Mouse (Mus musculus): ENCODE measurements around the gene Rbks.

Rbks gene

DNA sequence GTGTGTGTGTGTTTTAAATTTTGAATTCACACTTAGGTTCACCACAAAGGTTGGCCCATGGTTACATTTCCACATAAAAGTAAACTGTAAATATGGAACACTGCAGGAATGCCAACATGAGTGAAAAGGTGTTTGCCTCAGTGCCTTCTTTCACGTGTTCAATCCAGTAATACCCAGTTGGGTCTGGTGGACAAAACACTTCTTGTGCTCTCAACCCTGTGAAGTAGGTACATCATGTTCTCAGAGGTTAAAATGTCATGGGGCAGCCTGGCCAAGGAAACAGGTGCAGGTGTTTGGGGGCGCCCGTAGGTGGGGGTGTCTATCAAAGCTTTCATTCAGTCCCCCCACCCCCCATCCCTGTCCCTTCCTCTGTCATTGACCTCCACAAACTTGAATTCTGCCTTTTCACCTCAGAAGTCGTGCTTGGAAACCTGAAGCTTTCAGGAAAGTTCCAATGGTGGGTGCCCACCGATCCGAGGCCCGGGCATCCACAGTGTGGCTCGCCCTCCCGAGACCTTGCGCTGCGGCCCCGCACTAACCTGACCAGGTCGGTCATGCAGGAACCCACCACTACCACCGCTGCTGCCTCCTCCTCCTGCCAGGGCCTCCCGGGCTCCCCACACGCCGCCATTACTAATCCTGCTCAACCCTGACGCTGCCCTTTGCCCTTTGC, at the start of gene Rbks:
Rbks (minus strand) TSS at position 657 of the 673 bp plus-strand sequence.
- no peak for DNase-seq (ENCODE audit: low spot score in 2 of 2)

DNA sequence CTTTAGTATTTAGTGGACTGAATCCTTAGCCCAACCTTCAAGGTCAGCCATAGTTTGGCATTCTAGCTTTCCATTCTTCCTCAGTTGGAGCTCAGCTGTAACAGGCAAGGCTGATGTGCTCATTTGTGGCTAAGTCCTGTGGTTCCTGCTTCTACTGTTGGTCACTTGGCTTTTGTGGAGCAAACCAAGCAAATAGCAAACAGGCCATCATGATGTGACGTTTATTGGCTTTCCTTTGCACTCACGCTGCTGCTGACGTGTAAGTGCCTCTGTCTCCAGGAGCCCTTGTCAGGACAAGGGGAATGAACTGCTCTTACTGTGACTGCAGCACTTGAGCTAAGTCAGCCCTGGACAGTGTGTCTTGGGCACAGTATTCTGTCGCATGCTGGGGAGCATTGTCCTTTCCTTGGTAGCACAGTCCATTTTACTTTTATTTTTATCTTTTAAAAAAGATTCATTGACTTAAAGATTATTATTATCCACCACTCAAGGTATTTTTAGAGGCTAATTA, 45.1 kb upstream of the Rbks start:
- no peak for DNase-seq (ENCODE audit: low spot score in 2 of 2)

DNA sequence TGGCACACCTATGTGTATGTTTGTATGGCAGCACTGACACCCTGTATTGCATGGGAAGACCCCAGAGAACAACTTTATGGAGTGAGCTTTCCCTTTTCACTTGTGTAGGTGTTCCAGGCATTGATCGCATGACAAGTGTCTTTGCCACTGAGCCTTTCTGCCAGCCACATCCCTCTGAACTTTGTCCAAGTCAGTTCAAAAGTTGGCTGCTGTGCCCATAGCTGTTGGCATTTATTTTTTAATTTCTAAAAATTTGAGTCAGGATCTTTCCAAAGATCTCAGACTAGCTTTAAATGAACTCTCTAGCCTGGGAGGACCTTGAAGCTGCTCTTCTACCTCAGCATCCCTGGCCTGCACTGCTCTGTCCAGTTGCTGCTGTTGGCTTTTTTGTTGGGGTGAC, 44.5 kb upstream of the Rbks start:
- no peak for DNase-seq (ENCODE audit: low spot score in 2 of 2)

DNA sequence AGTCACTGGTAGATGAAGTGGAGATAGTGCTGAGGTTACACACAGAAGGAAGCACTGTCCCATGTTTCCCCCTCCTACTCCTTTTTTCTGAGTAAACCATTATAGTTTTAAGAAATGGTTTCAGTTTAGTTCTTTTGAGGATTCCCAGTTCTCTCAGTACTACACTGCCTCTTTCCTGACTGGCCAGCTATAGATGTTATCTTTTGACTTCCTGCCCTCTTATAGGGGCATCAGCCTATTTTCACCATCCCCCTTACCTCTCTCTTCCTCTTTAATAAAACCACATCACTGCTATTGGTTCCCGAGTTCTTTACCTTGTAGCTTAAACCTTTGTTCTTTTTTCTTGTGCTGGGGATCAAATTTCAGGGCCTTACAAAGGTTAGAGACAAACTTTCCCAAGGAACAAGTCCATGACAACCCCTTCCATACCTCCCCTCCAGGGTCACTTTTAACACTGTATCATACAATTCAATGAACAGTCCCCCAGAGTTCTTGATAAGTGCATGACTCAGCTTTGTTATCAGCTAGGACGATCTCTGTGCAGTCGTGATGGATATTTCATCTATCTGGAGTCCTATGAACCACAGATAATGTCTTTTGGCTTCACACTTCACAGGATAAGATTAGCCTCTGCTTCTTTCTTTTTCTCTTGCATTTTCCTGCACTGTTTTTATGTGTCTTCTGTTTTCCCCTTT, 35.4 kb upstream of the Rbks start:
- DNase-seq (ENCODE audit: low spot score in 2 of 2), result no peak

DNA sequence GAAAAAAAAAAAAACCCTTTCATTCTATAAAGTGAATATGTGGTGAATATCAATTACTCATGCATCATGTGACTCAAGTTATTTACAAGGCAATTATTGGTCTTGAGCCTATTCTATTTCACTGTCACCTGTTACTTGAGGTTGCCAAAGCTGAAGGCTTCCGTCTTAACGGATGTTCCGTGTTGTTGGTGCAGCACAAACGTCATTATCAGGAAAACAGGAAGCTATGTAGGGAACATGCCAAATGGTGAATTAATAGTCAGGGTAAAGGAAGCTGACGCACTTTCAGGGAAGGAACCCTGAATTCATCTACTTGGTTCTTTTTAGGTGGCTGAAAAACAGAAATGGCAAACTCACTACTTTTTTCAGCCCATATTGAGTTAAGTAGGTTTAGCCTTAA, 30.0 kb upstream of the Rbks start:
- no peak for DNase-seq (ENCODE audit: low spot score in 2 of 2)

DNA sequence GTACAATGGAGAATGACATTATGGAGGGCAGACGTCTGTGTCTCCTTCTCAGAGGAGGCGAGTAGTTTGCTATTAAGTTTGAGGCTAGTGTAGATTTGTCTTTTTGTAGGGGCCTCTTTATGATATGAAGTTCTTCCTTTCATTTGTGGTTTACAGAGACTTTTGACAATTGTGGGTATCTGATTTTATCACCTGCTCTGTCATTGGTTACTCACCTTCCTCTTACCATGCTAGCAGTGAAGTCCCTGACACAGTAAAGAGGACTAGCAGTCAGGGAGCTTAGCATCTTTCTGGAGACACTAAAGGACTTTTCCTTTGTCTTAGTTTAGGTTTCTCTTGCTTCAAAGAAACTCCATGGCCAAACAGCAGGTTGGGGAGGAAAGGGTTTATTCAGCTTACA, 28.5 kb upstream of the Rbks start:
- DNase-seq (ENCODE audit: low spot score in 2 of 2), result no peak

DNA sequence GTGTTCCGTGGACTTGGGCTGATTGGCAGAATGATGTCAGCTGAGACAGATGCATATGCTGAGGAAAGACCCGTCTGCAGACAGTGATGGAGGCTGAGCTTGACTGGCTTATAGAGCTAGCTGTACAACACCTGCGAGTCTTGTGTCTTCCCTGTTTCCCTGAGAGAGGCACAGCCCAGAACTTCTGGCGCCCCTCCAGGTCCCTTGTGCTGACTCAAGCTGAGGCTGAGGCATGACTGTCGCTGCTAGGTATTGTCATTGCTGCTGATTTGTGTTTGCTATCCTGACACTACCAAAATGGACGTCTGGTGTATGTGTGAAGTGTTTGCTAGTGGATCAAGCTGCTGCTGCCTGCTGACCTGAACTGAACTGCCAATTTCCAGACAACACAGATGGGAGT, 27.1 kb upstream of the Rbks start:
- no peak for DNase-seq (ENCODE audit: low spot score in 2 of 2)

DNA sequence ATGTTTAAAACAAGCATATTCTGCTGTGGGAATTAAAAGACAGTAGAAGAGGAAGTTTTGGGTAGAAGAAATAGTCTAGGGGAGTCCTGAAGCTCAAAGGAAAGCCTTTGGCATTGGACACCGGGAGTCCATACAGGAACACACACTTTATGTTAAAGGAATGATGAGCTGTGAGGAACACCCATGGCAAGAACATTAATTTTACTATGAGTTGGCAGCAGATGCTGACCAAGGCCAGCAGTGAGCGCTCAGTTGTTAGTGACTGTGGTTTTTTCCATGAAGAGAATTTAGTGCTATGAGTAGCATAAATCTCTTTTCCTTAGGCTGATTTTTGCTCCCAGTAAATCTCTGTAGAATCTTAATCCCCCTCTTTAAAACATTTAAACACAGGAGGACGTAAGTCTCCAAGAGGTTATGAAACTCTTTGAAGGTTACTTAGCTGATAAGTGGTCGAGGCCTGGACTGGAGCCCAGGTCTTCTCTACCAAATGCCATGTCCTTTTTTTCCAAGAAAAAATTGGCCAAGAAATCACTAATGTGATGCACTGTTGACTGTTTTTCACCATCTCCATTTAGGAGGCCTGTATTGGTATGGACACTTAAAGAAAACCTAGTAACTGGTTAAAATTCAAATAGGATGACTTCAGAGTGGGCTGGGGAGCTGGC, 18.2 kb upstream of the Rbks start:
- no peak for DNase-seq (ENCODE audit: low spot score in 2 of 2)

DNA sequence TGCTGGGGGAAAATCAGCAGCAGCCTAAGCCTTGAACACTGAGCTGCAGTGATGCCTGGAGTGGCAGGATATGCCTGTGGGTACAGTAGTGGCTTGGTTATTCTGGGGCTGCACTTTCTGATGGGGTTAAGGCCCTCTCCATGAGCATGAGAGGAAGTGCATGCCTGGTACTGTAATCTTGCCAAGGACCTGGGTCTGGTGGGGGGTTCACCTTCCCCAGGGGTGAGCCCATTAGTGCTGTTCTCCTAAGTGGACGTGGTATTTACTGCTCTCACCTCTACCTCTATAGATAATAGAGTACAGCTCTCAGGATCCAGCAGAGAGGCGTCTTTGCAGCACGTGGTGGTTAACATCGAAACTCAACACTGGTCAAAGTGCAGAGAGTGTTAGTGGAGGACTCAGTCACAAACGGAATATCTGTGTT, 16.4 kb upstream of the Rbks start:
- no peak for DNase-seq (ENCODE audit: low spot score in 2 of 2)

DNA sequence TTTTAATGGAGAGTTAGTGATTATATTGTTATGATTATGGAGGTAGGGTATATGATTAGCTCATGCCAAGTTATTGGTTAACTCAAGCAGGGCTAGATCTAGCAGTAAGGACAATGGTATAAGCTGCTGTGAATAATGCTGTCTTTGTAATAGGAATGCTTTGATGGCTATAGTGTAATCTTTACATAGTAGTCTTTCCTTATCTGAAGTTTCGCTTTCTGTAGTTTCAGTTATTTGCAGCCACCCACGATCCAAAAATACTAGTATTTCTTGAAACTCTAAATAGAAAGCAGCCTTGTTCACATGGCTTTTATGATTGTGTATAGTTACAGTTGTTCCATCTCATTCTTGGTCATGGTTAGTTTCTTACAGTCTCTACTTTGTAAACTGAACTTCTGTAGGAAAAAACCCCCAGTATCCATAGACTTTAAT, 15.9 kb upstream of the Rbks start:
- no peak for DNase-seq (ENCODE audit: low spot score in 2 of 2)

DNA sequence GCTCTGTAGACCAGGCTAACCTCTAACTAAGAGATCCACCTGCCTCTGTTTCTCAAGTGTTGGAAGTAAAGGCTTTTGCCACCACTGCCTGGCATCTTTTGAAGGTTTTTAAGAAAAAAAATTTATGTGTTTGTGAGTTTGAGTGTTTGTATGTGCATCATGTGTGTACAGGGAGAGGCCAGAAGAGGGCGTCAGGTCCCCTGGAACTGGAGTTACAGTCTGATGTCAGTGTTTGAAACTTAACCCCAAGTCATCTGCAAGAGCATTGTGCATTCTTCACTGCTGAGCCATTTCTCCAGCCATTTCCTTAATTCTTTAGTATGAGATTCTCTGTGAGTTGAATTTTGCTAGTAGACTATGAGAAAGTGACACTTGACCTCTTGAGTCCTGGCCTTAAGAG, 12.0 kb upstream of the Rbks start:
- DNase-seq (ENCODE audit: low spot score in 2 of 2), result no peak

DNA sequence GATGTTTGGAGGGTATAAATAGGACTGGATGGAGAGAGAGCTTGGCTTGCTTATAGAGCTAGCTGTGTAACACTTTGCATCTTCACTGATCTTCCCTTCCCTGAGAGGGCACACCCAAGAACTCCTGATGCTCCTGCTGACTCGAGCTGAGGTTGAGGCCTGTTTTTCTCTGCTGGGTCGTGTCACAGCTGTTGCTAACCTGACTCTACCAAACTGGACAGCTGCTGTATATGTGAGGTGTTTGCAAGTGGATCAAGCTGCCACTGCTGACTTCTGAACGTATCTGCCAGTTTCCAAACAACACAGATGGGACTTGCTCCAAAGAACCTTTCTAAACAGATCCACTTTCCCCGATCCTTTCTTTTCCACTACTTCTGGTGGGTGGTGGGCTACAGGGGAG, 9.4 kb upstream of the Rbks start:
- no peak for DNase-seq (ENCODE audit: low spot score in 2 of 2)

DNA sequence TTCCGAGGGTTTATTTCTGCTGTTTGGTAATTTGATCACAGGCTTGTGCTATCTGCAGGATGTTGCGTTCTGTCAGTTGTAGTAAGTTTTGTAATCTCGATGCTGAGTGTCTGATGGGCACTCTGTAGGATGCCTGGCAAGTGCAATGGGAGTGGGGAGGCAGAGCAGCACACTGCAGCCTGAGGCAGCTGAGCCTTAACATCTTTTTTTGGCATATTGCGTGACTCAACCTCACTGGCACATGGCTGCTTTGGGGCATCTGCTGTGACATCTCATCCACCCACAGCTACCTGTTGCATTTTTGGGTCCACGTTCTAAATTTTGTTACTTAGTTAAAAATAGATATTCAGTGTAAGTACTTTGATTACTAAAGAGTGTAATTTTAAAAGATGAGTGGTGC, 7.5 kb upstream of the Rbks start:
- DNase-seq (ENCODE audit: low spot score in 2 of 2), result peak; percentile 15 to 34

DNA sequence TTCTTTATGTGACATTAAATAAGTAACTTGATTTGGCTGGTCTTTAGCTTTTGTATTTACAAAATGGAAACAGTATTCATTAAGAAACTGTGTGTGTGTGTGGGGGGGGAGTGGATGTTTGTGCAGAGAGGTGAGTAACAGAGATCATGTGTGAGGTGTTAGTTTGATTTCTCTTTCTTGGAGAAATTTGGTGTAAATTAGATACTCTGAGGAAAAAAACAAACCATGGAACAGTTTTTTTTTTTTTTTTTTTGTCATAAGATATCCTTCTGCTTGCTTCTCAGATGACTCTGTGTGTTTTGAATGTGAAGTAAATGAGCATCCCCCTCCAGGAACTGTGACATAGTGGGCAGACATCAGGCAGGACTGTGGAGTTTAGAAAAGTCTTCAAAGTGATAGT, 2.0 kb upstream of the Rbks start:
- no peak for DNase-seq (ENCODE audit: low spot score in 2 of 2)

DNA sequence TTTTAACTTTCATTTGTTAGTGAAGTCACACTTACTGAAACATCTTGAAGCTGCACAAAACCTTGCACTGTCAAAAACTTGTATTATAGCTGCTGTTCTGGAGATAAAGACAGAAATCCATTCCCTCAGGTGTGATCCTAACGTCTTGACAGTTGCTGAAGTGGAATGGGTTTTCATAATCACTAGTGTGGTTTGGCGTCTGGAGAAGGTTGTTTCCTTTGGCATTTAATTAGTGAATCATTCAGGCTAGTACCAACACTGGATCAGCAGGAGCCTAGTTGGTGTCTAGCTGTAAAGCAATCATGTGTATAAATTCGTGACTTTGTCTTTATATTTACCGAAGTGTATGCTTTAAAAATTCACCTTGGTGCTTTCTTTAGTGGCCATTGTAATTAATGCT, 1.5 kb upstream of the Rbks start:
- no peak for DNase-seq (ENCODE audit: low spot score in 2 of 2)

DNA sequence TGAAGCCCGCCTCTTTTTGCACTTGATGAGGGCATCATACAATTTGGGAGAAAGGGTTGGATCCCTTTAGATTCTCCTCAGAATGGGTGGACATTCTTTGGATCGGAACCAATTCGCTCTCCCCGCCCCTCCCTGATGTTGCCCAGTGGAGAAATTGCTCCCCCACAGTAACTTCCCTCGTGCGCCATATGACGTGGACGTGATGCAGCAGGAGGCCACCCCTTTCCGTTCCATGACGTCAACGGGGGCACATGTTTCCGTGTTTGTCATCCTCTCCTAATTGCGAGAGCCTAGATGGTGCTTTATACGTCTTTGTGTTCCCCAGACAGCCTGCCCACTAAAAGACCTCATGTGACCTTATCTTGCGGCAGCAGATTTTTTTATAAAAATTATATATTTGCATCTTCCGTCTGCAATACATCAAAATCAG, 885 bp upstream of the Rbks start:
- DNase-seq (ENCODE audit: low spot score in 2 of 2), result peak; percentile 53 to 63

DNA sequence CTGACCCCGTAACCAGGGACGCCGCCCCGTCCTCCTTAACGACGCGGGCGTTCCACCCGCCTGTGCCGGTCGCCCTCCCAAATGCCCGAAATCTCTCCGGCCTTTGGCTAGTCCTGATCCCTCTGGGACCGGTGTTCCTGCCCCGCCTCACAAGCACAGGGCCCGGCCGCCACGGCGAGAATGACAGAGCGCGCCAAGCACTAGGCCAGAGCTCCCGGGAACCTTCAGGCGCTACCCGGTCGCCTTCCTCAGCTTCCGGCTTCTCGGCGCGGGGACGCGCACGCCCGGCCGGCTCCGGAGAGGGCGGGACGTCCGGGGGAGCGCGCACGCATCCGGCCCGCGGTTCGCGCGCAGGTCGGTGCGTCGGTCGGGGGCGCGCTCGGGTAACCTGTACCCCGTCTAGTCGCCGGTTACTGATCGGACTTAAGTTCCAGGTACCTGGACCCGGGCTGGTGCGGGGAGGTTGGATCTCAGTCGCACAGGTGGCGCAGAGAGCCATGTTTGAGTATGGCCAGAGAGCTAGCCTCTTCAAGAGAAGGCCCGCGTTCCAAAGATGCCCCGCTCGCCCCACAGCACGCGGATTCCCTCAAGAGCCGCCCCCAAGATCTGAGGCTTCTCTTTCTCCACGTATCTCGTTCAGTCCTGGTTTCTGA, 343 bp upstream of the Rbks start, which contains the start of gene Babam2:
Babam2 (plus strand) TSS at position 41 of the 653 bp plus-strand sequence.
- DNase-seq (ENCODE audit: low spot score in 2 of 2), result peak; percentile 72 to 84

DNA sequence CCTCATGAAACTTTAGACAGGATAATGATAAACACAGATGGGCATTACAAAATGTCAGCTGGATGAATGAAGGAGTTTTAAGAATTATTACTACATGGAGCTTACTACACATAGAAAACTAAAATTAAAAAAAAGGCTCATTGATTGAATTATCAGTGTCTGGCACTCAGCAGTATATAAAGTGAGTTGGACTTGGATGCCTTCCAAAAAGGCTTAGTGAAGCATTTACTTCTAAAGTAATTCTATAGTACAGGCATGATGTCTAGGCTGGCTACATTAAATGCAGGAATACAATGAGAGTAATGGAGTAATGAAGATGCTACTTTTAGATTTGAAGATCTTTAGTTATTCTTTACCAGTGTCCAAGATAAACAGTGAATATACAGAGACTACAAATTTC, 4.2 kb downstream of the Rbks start:
- no peak for DNase-seq (ENCODE audit: low spot score in 2 of 2)

DNA sequence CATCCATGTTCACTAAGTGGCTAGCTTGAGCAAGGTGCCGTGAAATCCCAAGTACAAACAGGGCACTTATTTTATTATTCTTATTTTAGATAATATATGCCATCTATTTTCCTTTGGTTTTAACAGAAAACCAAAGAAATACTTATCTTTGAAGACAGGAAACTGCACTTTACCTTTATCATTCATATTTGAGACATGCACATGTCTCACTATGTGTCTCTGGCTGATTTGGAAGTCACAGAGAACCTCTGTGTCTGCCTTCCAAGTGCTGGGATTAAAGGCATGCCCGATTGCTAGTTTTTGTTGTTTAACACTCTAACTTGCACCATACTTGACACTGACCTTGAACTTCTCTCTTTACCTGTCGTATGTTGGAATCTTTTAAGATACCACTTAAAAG, 9.5 kb downstream of the Rbks start:
- DNase-seq (ENCODE audit: low spot score in 2 of 2), result no peak

DNA sequence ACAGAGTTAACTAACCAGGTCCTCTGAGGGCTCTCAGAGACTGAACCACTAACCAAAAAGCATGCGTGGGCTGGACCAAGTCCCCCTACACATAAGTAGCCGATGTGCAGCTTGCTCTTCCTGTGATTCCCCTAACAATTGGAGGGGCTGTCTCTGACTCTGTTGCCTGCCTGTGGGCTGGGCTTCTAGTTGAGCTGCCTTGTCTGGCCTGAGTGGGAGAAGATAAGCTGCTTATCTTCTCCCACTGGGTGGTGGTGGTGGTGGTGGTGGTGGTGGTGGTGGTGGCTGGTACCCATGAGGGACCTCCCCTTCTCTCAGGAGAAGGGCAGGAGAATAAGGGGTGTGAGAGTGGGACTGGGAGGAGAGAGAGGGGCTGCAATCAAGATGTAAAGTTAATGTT, 11.4 kb downstream of the Rbks start:
- no peak for DNase-seq (ENCODE audit: low spot score in 2 of 2)

DNA sequence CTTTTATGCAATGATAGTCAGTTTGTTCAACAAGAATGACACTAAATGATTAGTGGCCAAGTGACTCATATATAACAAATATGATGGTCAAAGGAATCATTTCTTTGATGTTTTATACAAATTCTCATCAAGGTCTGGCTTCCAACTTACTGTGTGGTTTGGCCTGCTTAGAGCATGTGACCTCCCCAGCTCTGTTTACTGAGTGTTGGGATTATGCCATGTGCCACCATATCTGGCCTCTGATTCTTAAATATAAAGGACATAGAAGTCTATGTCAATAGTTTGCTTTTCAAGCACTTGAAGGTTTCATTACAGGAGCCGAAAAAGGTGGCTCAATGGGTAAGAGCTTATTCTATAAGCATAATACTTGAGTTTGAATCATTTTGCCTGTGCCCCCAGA, 15.1 kb downstream of the Rbks start:
- DNase-seq (ENCODE audit: low spot score in 2 of 2), result no peak

DNA sequence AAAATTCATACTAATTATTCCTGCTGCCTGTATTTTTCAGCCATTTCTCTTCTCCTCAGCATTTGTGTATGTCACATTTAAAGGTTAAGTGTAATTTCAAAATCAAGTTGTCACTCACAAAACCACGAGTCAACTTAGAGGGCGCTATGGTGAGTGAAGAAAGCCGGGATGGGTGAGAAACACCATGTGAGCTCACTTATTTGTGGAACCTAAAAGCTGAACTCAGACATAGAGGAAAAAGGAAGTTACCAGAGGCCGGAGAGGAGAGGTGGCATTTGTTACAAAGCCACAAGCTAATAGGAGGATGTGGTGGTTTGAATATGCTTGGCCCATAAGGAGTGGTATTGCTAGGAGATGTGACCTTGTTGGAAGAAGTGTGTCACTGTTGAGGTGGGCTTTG, 17.2 kb downstream of the Rbks start:
- no peak for DNase-seq (ENCODE audit: low spot score in 2 of 2)

Measured in frontal cortex, postnatal 25 days (tissue).